Mouse (Mus musculus): Measurements from ENCODE around the gene Golga3.

Gene Golga3

DNA sequence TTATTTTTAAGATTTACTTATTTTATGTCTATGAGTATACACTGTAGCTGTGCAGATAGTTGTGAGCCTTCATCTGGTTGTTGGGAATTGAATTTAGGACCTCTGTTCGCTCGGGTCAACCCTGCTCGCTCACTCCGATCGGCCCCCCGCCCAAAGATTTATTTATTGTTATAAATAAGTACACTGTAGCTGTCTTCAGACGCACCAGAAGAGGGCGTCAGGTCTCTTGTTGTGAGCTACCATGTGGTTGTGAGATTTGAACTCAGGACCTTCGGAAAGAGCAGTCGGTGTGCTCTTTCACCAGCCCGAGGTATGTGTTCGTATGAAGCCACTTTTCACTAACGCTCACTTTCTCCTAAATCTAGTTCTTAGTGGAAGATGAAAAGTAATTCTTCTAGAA, 55.1 kb downstream of the Golga3 start:
- DNase-seq: peak; percentile 9

DNA sequence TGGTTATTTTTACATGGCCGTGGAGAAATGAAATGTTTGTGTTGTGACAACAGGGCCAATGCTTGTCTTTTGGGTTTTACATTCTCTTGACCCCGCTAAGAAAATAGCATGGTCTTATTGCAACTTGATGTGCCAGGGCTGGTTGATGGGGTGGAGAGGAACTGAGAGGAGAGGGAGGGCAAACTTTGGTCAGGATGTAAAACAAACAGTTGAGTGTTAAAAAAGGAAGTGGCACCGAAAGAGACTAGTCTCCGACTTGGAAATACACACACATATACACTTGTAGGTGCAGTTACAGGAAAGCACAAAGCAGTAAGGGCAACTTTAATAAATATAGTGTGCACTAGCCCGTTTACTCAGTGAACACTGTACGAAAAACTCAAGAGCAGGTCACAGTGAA, 55.8 kb downstream of the Golga3 start:
- no peak for DNase-seq

DNA sequence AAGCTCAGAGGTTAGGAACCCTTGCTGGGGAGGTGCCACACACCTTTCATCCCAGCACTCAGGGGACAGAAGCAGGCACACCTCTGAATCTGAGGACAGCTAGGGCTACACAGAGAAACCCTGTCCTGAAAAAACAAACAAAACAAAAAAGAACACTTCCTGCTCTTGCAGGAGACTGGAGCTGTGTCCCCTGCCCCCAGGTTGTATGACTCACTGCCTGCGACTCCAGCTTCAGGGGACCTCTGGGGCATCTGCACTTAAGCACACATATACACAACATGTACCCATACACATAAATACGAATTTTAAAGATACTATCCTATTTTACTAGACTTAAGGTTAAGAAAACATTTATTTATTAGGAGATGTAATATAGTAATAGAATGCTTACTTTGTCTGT, 67.6 kb downstream of the Golga3 start:
- no peak for DNase-seq

DNA sequence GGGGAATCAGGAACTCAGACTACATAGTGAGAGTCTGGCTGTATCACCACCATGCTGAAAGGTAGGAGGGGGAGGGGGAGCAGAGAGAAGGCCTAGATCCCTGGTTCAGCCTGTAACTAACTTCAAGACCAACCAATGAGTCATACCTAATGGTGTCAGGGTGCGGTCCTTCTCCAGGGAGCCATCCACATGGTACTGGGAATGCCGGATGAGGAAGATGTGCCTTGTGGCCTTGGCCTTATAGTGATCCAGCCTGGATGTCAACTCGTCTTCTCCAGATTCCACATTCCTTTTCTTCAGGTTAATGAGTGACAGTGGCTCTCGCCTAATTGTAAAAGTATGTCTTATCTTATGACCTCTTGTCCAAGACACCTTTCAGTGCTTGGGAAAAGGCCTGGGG, 90.4 kb downstream of the Golga3 start:
- no peak for DNase-seq

DNA sequence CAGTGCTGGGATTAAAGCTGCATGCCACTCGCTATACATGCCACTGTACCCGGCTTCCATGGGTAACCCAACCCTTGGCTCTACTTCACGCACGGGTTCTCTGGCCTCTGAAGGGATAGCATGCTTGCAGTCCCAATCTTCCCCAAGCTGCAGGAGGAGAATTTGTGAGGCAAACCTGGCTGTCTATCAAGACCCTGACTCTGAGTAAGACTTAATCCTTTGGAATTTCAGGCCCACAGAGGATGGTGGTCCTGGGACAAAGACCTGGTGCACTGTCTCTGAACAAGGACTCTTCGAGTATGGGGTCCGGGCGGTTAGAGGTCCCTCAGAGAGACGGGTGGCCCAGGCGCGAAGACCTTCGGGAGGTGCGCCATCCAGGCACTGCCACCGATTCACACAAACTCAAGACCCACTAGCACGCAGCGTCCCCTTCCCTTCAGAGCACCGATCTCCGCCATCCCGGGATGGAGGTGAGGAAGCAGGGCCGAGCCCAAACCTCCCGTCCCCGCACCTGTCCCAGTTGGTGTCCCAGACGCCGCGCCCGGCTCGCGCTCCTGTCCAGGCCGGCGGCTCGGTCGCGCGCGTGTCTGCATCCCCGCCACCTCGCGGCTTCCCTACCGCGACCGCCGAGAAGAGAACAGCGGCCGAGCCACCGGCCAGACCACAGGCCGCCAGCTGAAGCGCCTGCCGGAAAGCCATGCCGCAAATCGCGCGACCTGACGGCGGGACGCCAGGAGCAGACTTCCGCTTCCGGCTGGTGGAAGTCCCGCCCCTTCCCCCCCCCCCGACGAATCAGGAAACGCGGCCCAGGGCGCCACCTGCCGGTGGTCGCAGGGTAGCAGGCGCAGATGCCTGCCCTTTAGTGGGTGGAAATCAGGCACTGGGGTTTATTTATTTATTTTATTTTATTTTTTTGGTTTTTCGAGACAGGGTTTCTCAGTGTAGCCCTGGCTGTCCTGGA, 92.9 kb downstream of the Golga3 start, which contains the start of gene Pgam5:
Pgam5 (minus strand) TSS at position 773 of the 961 bp plus-strand sequence.
- DNase-seq: peak; percentile 94

DNA sequence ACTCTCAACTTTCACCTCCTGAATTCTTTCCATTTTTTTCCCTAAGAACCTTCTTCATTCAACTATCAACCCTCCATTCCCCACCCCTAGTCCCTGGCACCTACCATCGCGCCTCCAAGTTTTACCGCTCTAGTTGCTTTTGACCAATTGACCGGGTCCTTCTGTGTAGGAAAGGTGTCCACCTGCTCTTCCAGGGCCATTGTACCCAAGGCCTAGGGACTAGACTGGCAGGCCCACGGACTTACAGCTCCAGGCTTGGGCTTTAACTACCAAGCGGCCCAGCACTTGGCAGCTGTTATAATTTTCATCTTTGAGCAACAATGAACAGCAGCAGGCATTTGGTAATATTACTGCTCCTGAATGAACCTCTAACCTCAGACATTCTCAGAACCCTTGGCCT, 93.7 kb downstream of the Golga3 start:
- no peak for DNase-seq

DNA sequence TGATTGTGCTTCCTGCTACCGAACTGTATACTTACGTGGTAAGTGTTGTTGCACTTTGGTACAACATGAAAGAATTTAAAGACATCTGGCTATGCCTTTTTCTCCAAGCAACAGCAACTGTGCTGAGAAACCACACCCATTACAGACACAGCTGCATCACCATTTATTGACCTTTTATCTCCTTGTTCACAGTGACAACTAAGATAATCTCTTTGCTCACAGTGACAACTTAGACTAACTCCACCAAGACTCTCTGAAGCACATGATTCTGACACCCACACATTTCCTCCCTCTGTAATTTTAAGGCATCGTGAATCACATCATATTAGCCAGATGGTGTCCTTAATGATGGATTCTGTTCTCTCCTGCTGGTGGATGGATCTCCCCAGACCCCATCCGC, 97.6 kb downstream of the Golga3 start:
- no peak for DNase-seq

DNA sequence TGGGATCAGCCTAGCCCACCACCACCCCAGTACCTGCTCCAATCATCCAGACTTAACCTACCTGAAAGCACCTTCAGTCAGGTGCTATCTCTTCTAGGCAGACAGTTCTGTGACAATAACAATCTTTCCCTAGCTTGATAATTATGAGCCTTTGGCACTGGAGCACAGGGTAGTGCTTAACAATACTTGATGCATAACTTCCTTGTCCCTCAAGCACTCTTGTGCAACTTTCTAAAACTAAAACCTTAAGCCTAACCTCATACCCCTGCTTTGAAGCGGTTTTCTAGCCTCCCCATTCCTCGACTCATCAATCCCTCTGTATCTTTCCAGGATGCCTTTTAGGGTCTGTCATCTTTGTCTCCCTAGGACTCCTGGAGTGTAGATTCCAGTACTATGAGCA, 98.3 kb downstream of the Golga3 start:
- no peak for DNase-seq
